Mouse (Mus musculus) embryonic facial prominence, embryonic 11.5 days (tissue): ENCODE results near the gene Gm20481. TPM values are rescaled to one million over a fixed set of nuclear protein-coding genes. Genes with fewer than 3 reads are reported as not detected.
"Not testable (repeated sequence)": the region's sequence is repeated elsewhere in the genome, so short reads cannot be mapped to it uniquely, and the experiment has no call there.

ENCODE experiments used
- ATAC-seq: fragments of 200-750 bp; cut with Nextera tagmentation; replicated peaks from 2 replicates; pipeline ENCODE4 v1.8.0; 2017; ENCODE audit warnings: low read depth; ENCODE audit not compliant: insufficient number of reproducible peaks, low FRiP score, low TSS enrichment
- DNase-seq: peaks from one replicate; pipeline ENCODE4 v3.0.0-alpha.2; 2015; ENCODE audit warnings: low spot score
- H3K27ac ChIP-seq: fragments of 300-500 bp; sonication (generic); replicated peaks from 2 replicates; pipeline ENCODE4 v1.5.1; 2014; ENCODE audit warnings: mild to moderate bottlenecking, low read depth, low read length, control low read depth
- H3K27me3 ChIP-seq: fragments of 300-500 bp; sonication (generic); 2 replicates; pipeline ENCODE4 v1.6.1; 2014; ENCODE audit warnings: mild to moderate bottlenecking, low read length, moderate library complexity, mixed read lengths; ENCODE audit not compliant: control insufficient read depth, insufficient read depth
- H3K36me3 ChIP-seq: fragments of 300-500 bp; sonication (generic); replicated peaks from 2 replicates; pipeline ENCODE4 v1.6.1; 2014; ENCODE audit warnings: low read depth, mild to moderate bottlenecking, low read length, moderate library complexity, mixed read lengths; ENCODE audit not compliant: control insufficient read depth, insufficient read depth
- H3K4me1 ChIP-seq: fragments of 300-500 bp; sonication (generic); 2 replicates; pipeline ENCODE4 v1.6.1; 2014; ENCODE audit warnings: low read length, mixed read lengths; ENCODE audit not compliant: control insufficient read depth, insufficient read depth
- H3K4me2 ChIP-seq: fragments of 300-500 bp; sonication (generic); 2 replicates; pipeline ENCODE4 v1.6.1; 2014; ENCODE audit warnings: low read depth, mild to moderate bottlenecking, control low read depth, low read length, moderate library complexity
- H3K4me3 ChIP-seq: fragments of 300-500 bp; sonication (generic); 2 replicates; pipeline ENCODE4 v1.5.1; 2014; ENCODE audit warnings: low read depth, low read length, control low read depth
- H3K9ac ChIP-seq: fragments of 300-500 bp; sonication (generic); replicated peaks from 2 replicates; pipeline ENCODE4 v1.6.1; 2014; ENCODE audit warnings: mild to moderate bottlenecking, control low read depth, low read length
- H3K9me3 ChIP-seq: fragments of 300-500 bp; sonication (generic); replicated peaks from 2 replicates; pipeline ENCODE4 v1.6.1; 2016; ENCODE audit warnings: mild to moderate bottlenecking, low read length, inconsistent platforms, mixed read lengths; ENCODE audit not compliant: control insufficient read depth
- WGBS: fragments of 180-500 bp; shearing (Covaris S2); extraction: QIAGEN DNeasy Blood & Tissue Kit; methylation state at CpG from one replicate; pipeline ENCODE4 v1.1.7; 2014; 5-methylcytosine and 5-hydroxymethylcytosine counted together
- polyA plus RNA-seq: library from polyadenylated mRNA; unstranded; fragments of >200 nt; fragmentation: Nextera tagmentation; extraction: Ambion mirVana; gene quantifications from 2 replicates; pipeline ENCODE4 v1.2.1, GENCODE M21; 2014

Gm20481 gene
- polyA plus RNA-seq, 1 experiment from 2014 or later: not detected

- Histone ChIP-seq H3K27me3 (peaks cover 18% of the 10 kb centered on the region), H3K4me3 (peak within 1 kb of the TSS; percentile 39), H3K9ac (peak within 1 kb of the TSS; percentile 41), H3K4me2 (peak within 1 kb of the TSS; percentile 76)
- H3K36me3 ChIP-seq, H3K27ac ChIP-seq, H3K4me1 ChIP-seq, H3K9me3 ChIP-seq: not testable (repeated sequence)
- DNase-seq (peak; percentile 78), ATAC-seq (peak; percentile 88)
- under 1% methylated on average over 31 of the region's 33 CpGs for WGBS
These were observed 2.5 kb downstream of the Gm20481 start, which contains the start of the genes Hspa1a and Hspa1l for GRCm38 (mm10) chr17:34972069-34972749. Gene Hspa1a (minus strand): TSS chr17:34972156. Gene Hspa1l (plus strand): TSS chr17:34972703.

DNA sequence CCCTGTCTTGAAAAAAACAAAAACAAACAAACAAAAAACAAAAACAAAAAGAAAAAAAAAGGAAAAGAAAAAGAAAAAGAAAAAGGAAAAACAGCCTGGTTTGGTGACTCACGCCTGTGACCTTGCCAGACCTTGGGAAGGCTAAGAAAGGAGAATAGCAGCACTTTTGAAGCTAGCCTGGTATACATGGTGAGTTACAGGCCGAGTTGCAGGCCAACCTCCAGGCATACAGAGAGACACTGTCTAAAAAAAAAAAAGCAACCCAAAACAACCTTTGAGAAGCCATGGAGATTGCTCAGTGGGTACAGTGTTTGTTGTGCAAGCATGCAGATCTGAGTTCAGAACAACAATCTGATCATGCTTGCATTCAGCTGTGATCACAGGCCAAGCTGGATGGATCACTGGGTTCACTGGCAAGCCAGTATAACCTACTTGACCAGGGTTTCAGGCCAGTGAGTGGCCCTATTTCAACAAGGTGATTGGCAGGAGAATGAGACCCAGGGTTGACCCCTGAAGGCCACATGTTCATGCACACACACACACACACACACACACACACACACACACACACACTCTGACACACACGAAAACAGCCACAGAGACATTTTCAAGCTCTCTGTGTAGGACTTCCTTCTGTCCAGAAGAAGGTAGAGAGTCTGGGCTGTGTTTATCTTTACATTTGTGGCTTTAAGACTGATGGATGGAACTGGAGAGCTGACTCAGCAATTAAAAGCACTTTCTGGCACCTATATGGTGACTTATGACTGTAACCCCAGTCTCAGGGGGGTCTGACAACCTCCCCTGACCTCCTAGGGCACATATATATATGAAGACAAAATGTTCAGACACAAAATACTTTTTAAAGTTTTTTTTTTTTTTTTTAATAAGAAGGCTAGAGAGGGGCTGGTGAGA, 6.1 kb downstream of the Gm20481 start:
- H3K27ac ChIP-seq: no peak overlapping the region
- no peaks in the 10 kb centered on the region for H3K27me3 ChIP-seq
- no peak overlapping the region for H3K9ac ChIP-seq
- WGBS: 68% methylated on average over 3 of the region's 3 CpGs
- H3K36me3 ChIP-seq: no peaks in the 10 kb centered on the region
- no peaks in the 10 kb centered on the region for H3K9me3 ChIP-seq
- H3K4me1 ChIP-seq: peaks cover 3% of the 10 kb centered on the region; the same call in 1 of the 2 replicates
- no peak for ATAC-seq
- no peak for DNase-seq
- H3K4me3 ChIP-seq: no peak overlapping the region
- no peak overlapping the region for H3K4me2 ChIP-seq

DNA sequence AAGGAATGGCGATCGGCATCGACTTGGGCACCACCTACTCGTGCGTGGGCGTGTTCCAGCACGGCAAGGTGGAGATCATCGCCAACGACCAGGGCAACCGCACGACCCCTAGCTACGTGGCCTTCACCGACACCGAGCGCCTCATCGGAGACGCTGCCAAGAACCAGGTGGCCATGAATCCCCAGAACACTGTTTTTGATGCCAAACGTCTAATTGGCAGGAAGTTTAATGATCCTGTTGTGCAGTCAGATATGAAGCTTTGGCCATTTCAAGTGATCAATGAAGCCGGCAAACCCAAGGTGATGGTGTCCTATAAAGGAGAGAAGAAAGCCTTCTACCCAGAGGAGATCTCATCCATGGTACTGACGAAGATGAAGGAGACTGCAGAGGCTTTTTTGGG, 7.3 kb downstream of the Gm20481 start:
- ATAC-seq (no peak), DNase-seq (no peak)
- Histone ChIP-seq H3K36me3 (no peaks in the 10 kb centered on the region), H3K27ac (no peak overlapping the region), H3K9ac (no peak overlapping the region), H3K27me3 (no peaks in the 10 kb centered on the region), H3K4me1 (peaks cover 5% of the 10 kb centered on the region; the same call in 1 of the 2 replicates), H3K9me3 (no peaks in the 10 kb centered on the region), H3K4me3 (no peak overlapping the region), H3K4me2 (no peak overlapping the region)
- 95% methylated on average over 20 of the region's 20 CpGs for WGBS

DNA sequence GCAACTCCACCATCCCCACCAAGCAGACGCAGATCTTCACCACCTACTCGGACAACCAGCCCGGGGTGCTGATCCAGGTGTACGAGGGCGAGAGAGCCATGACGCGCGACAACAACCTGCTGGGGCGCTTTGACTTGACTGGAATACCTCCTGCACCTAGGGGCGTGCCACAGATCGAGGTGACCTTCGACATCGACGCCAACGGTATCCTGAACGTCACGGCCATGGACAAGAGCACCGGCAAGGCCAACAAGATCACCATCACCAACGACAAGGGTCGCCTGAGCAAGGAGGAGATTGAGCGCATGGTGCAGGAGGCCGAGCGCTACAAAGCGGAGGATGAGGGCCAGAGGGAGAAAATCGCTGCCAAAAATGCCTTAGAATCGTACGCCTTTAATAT, 8.5 kb downstream of the Gm20481 start:
- H3K27me3 ChIP-seq: no peaks in the 10 kb centered on the region
- no peak overlapping the region for H3K4me3 ChIP-seq
- no peak overlapping the region for H3K9ac ChIP-seq
- 0 out of 2 replicates have a peak, but pooled peaks cover 3% of the 10 kb centered on the region for H3K4me1 ChIP-seq
- ATAC-seq: no peak
- 87% methylated on average over 27 of the region's 27 CpGs for WGBS
- H3K9me3 ChIP-seq: no peaks in the 10 kb centered on the region
- H3K4me2 ChIP-seq: no peak overlapping the region
- no peak overlapping the region for H3K27ac ChIP-seq
- H3K36me3 ChIP-seq: no peaks in the 10 kb centered on the region
- DNase-seq: no peak

- DNase-seq (no peak), ATAC-seq (no peak)
- H3K4me3 ChIP-seq: no peak overlapping the region
- no peak overlapping the region for H3K27ac ChIP-seq
- 95% methylated on average over 4 of the region's 4 CpGs for WGBS
- H3K9me3 ChIP-seq: no peaks in the 10 kb centered on the region
- no peak overlapping the region for H3K4me2 ChIP-seq
- no peak overlapping the region for H3K9ac ChIP-seq
- 0 out of 2 replicates have a peak, but pooled peaks cover 3% of the 10 kb centered on the region for H3K4me1 ChIP-seq
- no peaks in the 10 kb centered on the region for H3K27me3 ChIP-seq
- H3K36me3 ChIP-seq: no peaks in the 10 kb centered on the region
These were observed 9.9 kb downstream of the Gm20481 start for GRCm38 (mm10) chr17:34979631-34980030.

GRCm38 (mm10) chr17:34980655-34981054, 10.9 kb downstream of the Gm20481 start:
- 10% methylated on average over 2 of the region's 2 CpGs for WGBS
- H3K9ac ChIP-seq: peak overlapping the region; percentile 96
- peak overlapping the region; percentile 76 for H3K4me2 ChIP-seq
- H3K27ac ChIP-seq: no peak overlapping the region
- no peaks in the 10 kb centered on the region; the same call in 1 of the 2 replicates for H3K36me3 ChIP-seq
- H3K9me3 ChIP-seq: no peaks in the 10 kb centered on the region
- DNase-seq (peak; percentile 72), ATAC-seq (no peak)
- H3K27me3 ChIP-seq: no peaks in the 10 kb centered on the region
- 0 out of 2 replicates have a peak, but pooled peaks cover 3% of the 10 kb centered on the region for H3K4me1 ChIP-seq
- peak overlapping the region; percentile 89 for H3K4me3 ChIP-seq

GRCm38 (mm10) chr17:34981690-34982180, 12.0 kb downstream of the Gm20481 start, which contains the start of gene Lsm2:
Gene Lsm2 (plus strand): TSS chr17:34981862.
- under 1% methylated on average over 58 of the region's 58 CpGs for WGBS
- H3K27me3 ChIP-seq: no peaks in the 10 kb centered on the region
- H3K9me3 ChIP-seq: no peaks in the 10 kb centered on the region
- peaks cover 2% of the 10 kb centered on the region for H3K36me3 ChIP-seq
- peak within 1 kb of the TSS; percentile 98 for H3K27ac ChIP-seq
- H3K4me3 ChIP-seq: peak within 1 kb of the TSS; percentile 89
- 0 out of 2 replicates have a peak, but pooled peaks cover 3% of the 10 kb centered on the region for H3K4me1 ChIP-seq
- peak; percentile 91 for ATAC-seq
- H3K9ac ChIP-seq: peak within 1 kb of the TSS; percentile 96
- peak; percentile 95 for DNase-seq
- H3K4me2 ChIP-seq: peak within 1 kb of the TSS; percentile 76
